In genomic region chr1:154783521-154783920, GRCm38 (mm10) we compare ENCODE assay signal across 24 mouse cellular contexts.
DNase-seq lines count a peak whose midpoint lies in the region; ATAC-seq and TF ChIP-seq lines count a peak whose summit lies in the region.
"Had no signal": no experiment of that assay in that cellular context is flagged by ENCODE, and none has a peak within 500 bp of the region (broad histone marks: within the 10 kb centered on the region; RNA-seq: fewer than 3 reads in every experiment).

No protein-coding gene starts in this region.

- no peaks in the 10 kb centered on the region for H3K36me3 ChIP-seq in kidney, adult 2 months (ENCODE audit: control insufficient read depth, insufficient read depth, low read length)
- H3K36me3 ChIP-seq in kidney, embryonic 15.5 days = no peaks in the 10 kb centered on the region
- H3K36me3 ChIP-seq in lung, postnatal 0 days (ENCODE audit: insufficient read depth, low read length) = no peaks in the 10 kb centered on the region
- H3K36me3 ChIP-seq: forebrain, embryonic 10.5 days; heart, embryonic 10.5 days; heart, embryonic 13.5 days had no signal

- no peak for ATAC-seq in kidney, embryonic 15.5 days (replicated peaks; ENCODE audit: low FRiP score)
- no peak for ATAC-seq in lung, postnatal 0 days
- ATAC-seq: CD4-positive, CD25-positive, alpha-beta regulatory T cell, adult 4 months; forebrain, embryonic 13.5 days; forebrain, embryonic 16.5 days had no signal

- no peak for TF ChIP-seq CTCF in kidney, adult 2 months (conservative IDR thresholded peaks at IDR 0.05; ENCODE audit: insufficient read depth, insufficient read length, low read depth, low read length)
- TF ChIP-seq CTCF in lung, postnatal 0 days (IDR thresholded peaks at IDR 0.05) = no peak
- no peak for TF ChIP-seq CTCF in lung, adult 2 months (IDR thresholded peaks at IDR 0.05; ENCODE audit: insufficient read depth, low read length)

- WGBS in kidney, adult 2 months = 30% methylated on average over 1 of the region's 1 CpGs
- WGBS in kidney, embryonic 15.5 days = 79% methylated on average over 1 of the region's 1 CpGs
- WGBS in lung, postnatal 0 days = 48% methylated on average over 1 of the region's 1 CpGs
- WGBS in lung, adult 2 months = 64% methylated on average over 1 of the region's 1 CpGs

- no peak overlapping the region for H3K9ac ChIP-seq in kidney, embryonic 15.5 days
- no peak overlapping the region for H3K9ac ChIP-seq in lung, postnatal 0 days (replicated peaks; ENCODE audit: low read depth)
- H3K9ac ChIP-seq: forebrain, embryonic 13.5 days; heart, embryonic 13.5 days had no signal

- no peak overlapping the region for H3K27ac ChIP-seq in kidney, adult 2 months (ENCODE audit: insufficient read depth, low read depth, low read length)
- H3K27ac ChIP-seq in kidney, embryonic 15.5 days = no peak overlapping the region
- H3K27ac ChIP-seq in lung, postnatal 0 days (ENCODE audit: low read length) = no peak overlapping the region
- H3K27ac ChIP-seq: forebrain, embryonic 10.5 days; forebrain, embryonic 13.5 days; heart, adult 2 months; heart, embryonic 10.5 days; heart, embryonic 13.5 days had no signal

- no peak overlapping the region for H3K4me3 ChIP-seq in kidney, adult 2 months (ENCODE audit: insufficient read depth, low read depth, low read length)
- H3K4me3 ChIP-seq in kidney, embryonic 15.5 days (replicated peaks) = no peak overlapping the region
- H3K4me3 ChIP-seq in lung, postnatal 0 days (ENCODE audit: low read depth, low read length) = no peak overlapping the region
- no peak overlapping the region for H3K4me3 ChIP-seq in lung, adult 2 months (replicated peaks; ENCODE audit: extremely low read depth, low read depth, low read length)
- H3K4me3 ChIP-seq: forebrain, embryonic 10.5 days; forebrain, embryonic 13.5 days; heart, adult 2 months; heart, embryonic 10.5 days; heart, embryonic 13.5 days had no signal

- no peaks in the 10 kb centered on the region for H3K9me3 ChIP-seq in kidney, embryonic 15.5 days (replicated peaks)
- no peaks in the 10 kb centered on the region for H3K9me3 ChIP-seq in lung, postnatal 0 days (ENCODE audit: low read length)
- H3K9me3 ChIP-seq: forebrain, embryonic 10.5 days; forebrain, embryonic 13.5 days; heart, embryonic 10.5 days; heart, embryonic 13.5 days had no signal

- peak; percentile 63 for DNase-seq in kidney, adult 2 months
- peak; percentile 32 for DNase-seq in kidney, postnatal 10 days
- DNase-seq in kidney, adult 18-20 months = no peak
- DNase-seq in lung, postnatal 0 days (ENCODE audit: low spot score) = peak; percentile 42
- no peak for DNase-seq in lung, adult 2 months
- DNase-seq in kidney, postnatal 36 days = peak; percentile 65 to 67
- DNase-seq in right cerebral cortex, adult 18-20 months = no peak
- DNase-seq: adrenal gland, adult 2 months; adrenal gland, postnatal 14 days; cerebellum, adult 11 months; cerebellum, adult 2 months; cerebellum, postnatal 14 days; gastrocnemius, postnatal 10 days; gastrocnemius, postnatal 36 days; heart, adult 2 months; heart, postnatal 14 days; heart, postnatal 4 days had no signal

- no peak for TF ChIP-seq POLR2A in kidney, adult 2 months (IDR thresholded peaks at IDR 0.05; ENCODE audit: low read depth, low read length)
- no peak for TF ChIP-seq POLR2A in lung, adult 2 months (IDR thresholded peaks at IDR 0.05; ENCODE audit: borderline replicate concordance, extremely low read depth, low read depth, low read length)

- H3K4me1 ChIP-seq in kidney, adult 2 months (ENCODE audit: control insufficient read depth, insufficient read depth, low read length) = no peaks in the 10 kb centered on the region
- peaks cover 26% of the 10 kb centered on the region for H3K4me1 ChIP-seq in kidney, embryonic 15.5 days
- no peaks in the 10 kb centered on the region for H3K4me1 ChIP-seq in lung, postnatal 0 days (ENCODE audit: insufficient read depth, low read depth, low read length)
- H3K4me1 ChIP-seq in lung, adult 2 months (ENCODE audit: control insufficient read depth, insufficient read depth, low read length) = no peaks in the 10 kb centered on the region
- H3K4me1 ChIP-seq: forebrain, embryonic 13.5 days had no signal

- no peaks in the 10 kb centered on the region for H3K27me3 ChIP-seq in kidney, adult 2 months (replicated peaks; ENCODE audit: control insufficient read depth, insufficient read depth, low read length)
- peaks cover 18% of the 10 kb centered on the region for H3K27me3 ChIP-seq in kidney, embryonic 15.5 days
- H3K27me3 ChIP-seq in lung, postnatal 0 days (replicated peaks; ENCODE audit: insufficient read depth, low read length) = peaks cover 3% of the 10 kb centered on the region; the same call in 1 of the 2 replicates
- H3K27me3 ChIP-seq: forebrain, embryonic 13.5 days had no signal

- no peak for TF ChIP-seq EP300 in lung, postnatal 0 days (IDR thresholded peaks at IDR 0.05)

- no peak overlapping the region for H3K4me2 ChIP-seq in kidney, embryonic 15.5 days
- no peak overlapping the region for H3K4me2 ChIP-seq in lung, postnatal 0 days (replicated peaks; ENCODE audit: low read depth, low read length)
- H3K4me2 ChIP-seq: forebrain, embryonic 13.5 days; heart, embryonic 13.5 days had no signal

Comparison
In these comparisons a context has a peak if more than half of its experiments do, and no peak if none do; other contexts are left out.
1. DNase-seq: peak in kidney, adult 2 months (single experiment), kidney, postnatal 10 days (single experiment), lung, postnatal 0 days (single experiment) and kidney, postnatal 36 days (2 of 2); none in kidney, adult 18-20 months (single experiment), lung, adult 2 months (single experiment) and right cerebral cortex, adult 18-20 months (single experiment).